Comparison of ENCODE assay signal across 8 mouse cellular contexts in genomic region chr9:56636766-56637402, GRCm38 (mm10).
DNase-seq lines count a peak whose midpoint lies in the region; ATAC-seq and TF ChIP-seq lines count a peak whose summit lies in the region.

No protein-coding gene starts in this region.

- H3K4me1 ChIP-seq in forebrain, embryonic 13.5 days: peaks cover 40% of the 10 kb centered on the region
- H3K4me1 ChIP-seq in midbrain, embryonic 16.5 days (ENCODE audit: control insufficient read depth, insufficient read depth, low read length): peaks cover 18% of the 10 kb centered on the region

- H3K4me3 ChIP-seq in left cerebral cortex, adult 2 months: peak overlapping the region; percentile 32
- H3K4me3 ChIP-seq in forebrain, embryonic 13.5 days: no peak overlapping the region
- H3K4me3 ChIP-seq in midbrain, embryonic 16.5 days (ENCODE audit: low read depth, low read length): no peak overlapping the region

- WGBS in forebrain, embryonic 13.5 days: 50% methylated on average over 11 of the region's 11 CpGs
- WGBS in midbrain, embryonic 16.5 days: 48% methylated on average over 11 of the region's 11 CpGs

- H3K9me3 ChIP-seq in forebrain, embryonic 13.5 days (replicated peaks): no peaks in the 10 kb centered on the region
- H3K9me3 ChIP-seq in midbrain, embryonic 16.5 days (replicated peaks; ENCODE audit: control insufficient read depth, low read length, poor library complexity, severe bottlenecking): no peaks in the 10 kb centered on the region

- intact Hi-C loops in left cerebral cortex, adult 2 months (cut with DNase I): loop anchor here (1.0 kb wide), 6 partner anchors 9 to 160 kb away; no protein-coding TSS in a partner anchor
- intact Hi-C loops in left cerebral cortex, postnatal 4 days (cut with DNase I): loop anchor here (10.0 kb wide), 1 partner anchor 372 kb away; no protein-coding TSS in a partner anchor

- no peak overlapping the region for H3K9ac ChIP-seq in forebrain, embryonic 13.5 days
- no peak overlapping the region for H3K9ac ChIP-seq in midbrain, embryonic 16.5 days (ENCODE audit: low read depth, low read length)

- H3K27me3 ChIP-seq in forebrain, embryonic 13.5 days: peaks cover 94% of the 10 kb centered on the region
- peaks cover 3% of the 10 kb centered on the region; the same call in 1 of the 2 replicates for H3K27me3 ChIP-seq in midbrain, embryonic 16.5 days (ENCODE audit: control insufficient read depth, insufficient read depth, low read depth, low read length)

- peak overlapping the region; percentile 35; the same call in 1 of the 2 replicates for H3K4me2 ChIP-seq in forebrain, embryonic 13.5 days
- H3K4me2 ChIP-seq in midbrain, embryonic 16.5 days (ENCODE audit: low read length): no peak overlapping the region; the same call in 1 of the 2 replicates

- peak overlapping the region; percentile 98 for H3K27ac ChIP-seq in left cerebral cortex, adult 2 months
- no peak overlapping the region for H3K27ac ChIP-seq in forebrain, embryonic 13.5 days
- H3K27ac ChIP-seq in midbrain, embryonic 16.5 days (ENCODE audit: low read length): peak overlapping the region; percentile 26; the same call in 1 of the 2 replicates

- H3K36me3 ChIP-seq in forebrain, embryonic 13.5 days (ENCODE audit: poor library complexity, severe bottlenecking): no peaks in the 10 kb centered on the region
- H3K36me3 ChIP-seq in midbrain, embryonic 16.5 days (ENCODE audit: control insufficient read depth, insufficient read depth, low read length): no peaks in the 10 kb centered on the region

- no peak for ATAC-seq in forebrain, embryonic 13.5 days
- no peak for ATAC-seq in midbrain, embryonic 16.5 days

- no peak for TF ChIP-seq CTCF in left cerebral cortex, adult 2 months (IDR thresholded peaks at IDR 0.05)

- peak; percentile 15 for DNase-seq in gastrocnemius, adult 18-20 months (ENCODE audit: low spot score)
- no peak for DNase-seq in gastrocnemius, postnatal 4 days (ENCODE audit: low spot score in 2 of 2)
- no peak for DNase-seq in left cerebral cortex, adult 2 months (ENCODE audit: extremely low spot score in 1 of 2, low spot score in 2 of 2)
- DNase-seq in left cerebral cortex, postnatal 4 days: no peak
- DNase-seq in layer of hippocampus, adult 9-10 months (ENCODE audit: low spot score): no peak
- no peak for DNase-seq in frontal cortex, postnatal 36 days (ENCODE audit: low spot score in 2 of 2)
